Mouse (Mus musculus) forebrain, embryonic 10.5 days (tissue): ENCODE data around the gene Atg101. TPM values are rescaled to one million over a fixed set of nuclear protein-coding genes. Genes with fewer than 3 reads are reported as not detected.

ENCODE experiments used
- DNase-seq: peaks from one replicate; pipeline ENCODE4 v3.0.0-alpha.2; 2017; ENCODE audit warnings: low spot score; ENCODE audit errors: extremely low spot score
- H3K27ac ChIP-seq: fragments of 300-500 bp; sonication (generic); 2 replicates; pipeline ENCODE4 v1.5.1; 2016; ENCODE audit warnings: mild to moderate bottlenecking
- H3K27me3 ChIP-seq: fragments of 300-500 bp; sonication (generic); 2 replicates; pipeline ENCODE4 v1.6.1; 2016; ENCODE audit warnings: mild to moderate bottlenecking; ENCODE audit not compliant: poor library complexity, severe bottlenecking
- H3K36me3 ChIP-seq: fragments of 300-500 bp; sonication (generic); replicated peaks from 2 replicates; pipeline ENCODE4 v1.6.1; 2016; ENCODE audit warnings: mild to moderate bottlenecking, moderate library complexity
- H3K4me1 ChIP-seq: fragments of 300-500 bp; sonication (generic); 2 replicates; pipeline ENCODE4 v1.6.1; 2016
- H3K4me3 ChIP-seq: fragments of 300-500 bp; sonication (generic); 2 replicates; pipeline ENCODE4 v1.5.1; 2016; ENCODE audit warnings: mild to moderate bottlenecking, moderate library complexity
- H3K9me3 ChIP-seq: fragments of 300-500 bp; sonication (generic); 2 replicates; pipeline ENCODE4 v1.6.1; 2016; ENCODE audit warnings: mild to moderate bottlenecking, moderate library complexity
- WGBS: fragments of 180-500 bp; shearing (Covaris S2); methylation state at CpG from one replicate; pipeline ENCODE4 v1.1.7; 2016; 5-methylcytosine and 5-hydroxymethylcytosine counted together
- polyA plus RNA-seq: library from polyadenylated mRNA; unstranded; fragments of >200 nt; fragmentation: Nextera tagmentation; extraction: Ambion mirVana; gene quantifications from 2 replicates; pipeline ENCODE4 v1.2.1, GENCODE M21; 2016

Gene Atg101
- polyA plus RNA-seq = 77.2 and 77.8 TPM in 2 replicates

DNA sequence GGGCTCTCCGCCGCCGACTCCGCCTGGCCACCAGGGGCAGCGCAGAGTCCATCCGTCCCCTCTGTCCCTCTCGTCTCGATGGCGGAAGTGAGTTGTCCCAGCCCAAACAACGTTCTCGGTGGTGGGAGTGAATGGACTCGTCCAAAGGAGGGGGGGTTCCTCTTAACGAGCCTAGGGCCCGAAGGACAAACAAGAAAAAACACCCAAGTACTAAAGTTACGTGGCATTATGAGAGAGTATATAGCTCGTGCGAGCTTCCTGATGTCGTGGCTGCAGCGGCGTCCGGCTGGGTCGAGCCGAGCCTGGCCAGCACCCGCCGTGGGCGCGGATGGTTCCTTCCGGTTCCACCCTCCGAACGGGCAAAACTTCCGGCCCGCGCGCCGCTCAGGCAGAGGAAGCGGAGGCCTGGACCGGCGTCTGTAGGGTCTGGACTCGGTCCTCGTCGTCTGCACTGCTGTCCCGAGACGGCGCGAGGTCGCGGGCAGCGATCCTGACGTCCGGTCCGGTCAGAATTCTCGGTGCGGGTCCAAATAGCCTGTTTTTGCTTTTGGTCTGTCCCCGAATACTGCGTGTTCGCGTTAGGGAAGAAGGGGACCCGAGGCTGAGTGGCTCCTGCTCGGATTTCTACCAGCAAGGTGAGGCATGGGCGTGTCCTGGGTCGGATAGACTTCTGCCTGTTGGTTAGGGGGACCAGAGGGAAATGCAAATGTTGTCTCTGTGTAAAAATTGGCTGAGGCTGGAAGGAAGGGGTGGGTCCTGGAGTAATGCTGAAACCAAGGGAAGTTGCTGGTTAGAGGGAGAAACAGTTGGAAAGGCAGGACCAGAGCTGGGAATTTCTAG is at the start of gene Atg101:
Gene Atg101, plus strand, starts transcription at position 362 of the 840 bp plus-strand sequence.
- Histone ChIP-seq H3K9me3 (no peaks in the 10 kb centered on the region), H3K4me3 (peak within 1 kb of the TSS; percentile 83), H3K36me3 (peaks cover 30% of the 10 kb centered on the region), H3K4me1 (peaks cover 33% of the 10 kb centered on the region), H3K27me3 (no peaks in the 10 kb centered on the region), H3K27ac (peak within 1 kb of the TSS; percentile 95)
- DNase-seq = peak; percentile 93
- WGBS = under 1% methylated on average over 61 of the region's 61 CpGs

DNA sequence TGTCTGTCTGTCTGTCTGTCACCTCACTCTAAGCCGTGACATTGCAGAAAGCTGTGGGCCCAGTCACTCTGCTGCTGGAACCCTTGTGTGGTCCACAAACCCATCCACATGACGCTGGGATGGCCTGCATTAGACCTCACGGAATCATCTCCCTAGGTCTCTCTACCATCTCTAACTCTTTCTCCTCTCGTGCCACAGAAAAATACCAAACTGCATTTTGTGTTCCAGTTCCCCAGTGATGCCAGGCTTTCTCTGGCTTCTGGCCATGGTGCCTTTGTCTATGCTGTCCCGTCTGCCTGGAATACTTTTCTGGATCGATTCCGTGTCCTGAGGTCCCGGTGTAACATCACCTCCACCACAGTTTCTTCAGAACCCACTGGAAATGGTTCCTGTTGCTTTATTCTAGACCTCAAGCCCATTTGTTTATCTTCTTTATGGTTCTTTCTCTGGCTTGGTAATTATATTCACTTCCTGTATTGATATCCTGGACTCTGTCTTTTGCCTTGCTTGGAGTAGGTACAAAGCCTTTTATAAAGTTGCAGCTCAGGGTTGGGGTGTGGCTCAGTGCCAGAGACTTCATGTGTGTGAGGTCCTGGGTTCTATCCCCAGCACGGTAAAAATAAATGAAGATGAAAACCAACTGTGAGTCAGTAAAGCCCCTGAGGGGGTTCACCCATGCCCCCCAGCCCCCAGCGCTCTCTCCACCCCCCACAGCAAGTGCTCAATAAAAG is 49.3 kb upstream of the Atg101 start:
- Histone ChIP-seq H3K27me3 (peaks cover 57% of the 10 kb centered on the region), H3K27ac (peak overlapping the region; percentile 21; the same call in 1 of the 2 replicates)
- DNase-seq = no peak

DNA sequence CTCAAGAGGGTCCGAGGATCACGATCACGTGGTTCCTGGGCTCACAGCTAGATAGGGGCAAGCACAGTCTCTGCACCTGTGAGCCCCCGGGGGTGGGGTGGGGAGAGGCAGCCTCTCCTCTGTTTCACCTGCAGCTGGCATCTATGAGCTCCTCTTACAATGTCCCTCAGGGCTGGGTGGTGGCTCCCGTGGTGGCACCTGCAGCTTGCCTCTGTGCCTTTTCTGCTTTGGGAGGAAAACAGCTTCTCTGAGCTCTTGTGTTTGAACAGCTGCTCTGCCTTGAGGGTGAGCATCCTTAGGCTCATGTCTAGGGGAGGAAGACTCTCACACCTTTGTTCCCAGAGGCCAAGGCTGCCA is 48.8 kb upstream of the Atg101 start:
- 47% methylated on average over 5 of the region's 5 CpGs for WGBS
- H3K27ac ChIP-seq = peak overlapping the region; percentile 21; the same call in 1 of the 2 replicates
- no peak for DNase-seq
- peaks cover 8% of the 10 kb centered on the region; the same call in 1 of the 2 replicates for H3K9me3 ChIP-seq
- peaks cover 22% of the 10 kb centered on the region for H3K36me3 ChIP-seq
- no peak overlapping the region for H3K4me3 ChIP-seq
- peaks cover 57% of the 10 kb centered on the region for H3K27me3 ChIP-seq
- H3K4me1 ChIP-seq = peaks cover 57% of the 10 kb centered on the region

More for the DNA sequence above, 49.3 kb upstream of the Atg101 start:
- peaks cover 55% of the 10 kb centered on the region for H3K4me1 ChIP-seq
- peaks cover 8% of the 10 kb centered on the region; the same call in 1 of the 2 replicates for H3K9me3 ChIP-seq
- no peak overlapping the region for H3K4me3 ChIP-seq
- WGBS = 73% methylated on average over 10 of the region's 10 CpGs
- H3K36me3 ChIP-seq = peaks cover 28% of the 10 kb centered on the region

DNA sequence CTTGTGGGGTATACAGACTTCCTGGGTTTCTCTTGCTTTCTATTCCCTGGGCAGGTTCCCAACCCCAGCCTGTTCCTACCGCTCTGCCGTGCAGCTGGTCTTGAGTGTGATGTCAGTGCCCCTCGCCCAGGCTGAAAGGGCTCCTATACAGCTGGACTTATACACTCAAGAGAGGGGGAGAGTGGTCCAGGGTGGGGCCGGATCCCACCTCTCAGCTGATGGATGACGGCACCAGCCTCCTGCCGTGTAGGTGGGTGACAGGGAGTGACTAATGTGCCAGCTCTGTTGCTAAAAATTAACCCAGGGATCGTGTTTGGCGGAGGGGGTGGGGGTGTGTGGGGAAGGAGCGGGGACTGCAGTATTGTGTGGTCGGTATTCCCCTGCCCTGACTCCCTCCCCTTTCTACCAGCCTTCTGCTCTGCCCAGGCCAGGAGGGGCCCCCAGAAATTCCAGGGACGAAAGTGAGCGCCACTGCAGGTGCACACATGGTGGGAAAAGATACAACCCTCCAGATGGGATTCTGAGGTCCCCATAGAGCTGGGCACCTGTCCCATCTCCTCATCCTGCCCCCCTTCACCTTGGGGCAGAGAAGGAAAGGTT is 48.2 kb upstream of the Atg101 start:
- H3K4me1 ChIP-seq = peaks cover 60% of the 10 kb centered on the region
- peak overlapping the region; percentile 48 for H3K27ac ChIP-seq
- H3K9me3 ChIP-seq = peaks cover 6% of the 10 kb centered on the region; the same call in 1 of the 2 replicates
- H3K4me3 ChIP-seq = no peak overlapping the region
- no peak for DNase-seq
- peaks cover 17% of the 10 kb centered on the region for H3K36me3 ChIP-seq
- H3K27me3 ChIP-seq = peaks cover 55% of the 10 kb centered on the region
- WGBS = 51% methylated on average over 12 of the region's 12 CpGs

DNA sequence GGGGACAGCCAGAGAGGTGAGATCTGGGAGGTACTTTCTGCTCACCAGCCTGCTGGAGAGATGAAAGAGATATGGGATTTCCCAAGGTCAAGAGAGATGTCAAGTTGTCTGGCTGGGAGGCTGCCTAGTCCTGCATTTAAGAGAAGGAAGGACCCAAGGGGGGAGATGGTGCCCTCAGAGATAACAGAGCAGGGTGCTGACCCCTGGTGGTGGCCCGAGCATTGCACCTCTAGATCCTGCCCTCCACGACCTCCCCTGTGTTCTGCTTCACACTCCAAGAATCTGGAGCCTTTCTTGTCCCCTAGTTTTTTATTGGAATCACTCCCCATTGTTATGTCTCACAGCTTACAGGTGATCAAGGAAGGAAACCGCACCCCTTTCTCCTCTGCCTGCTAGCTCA is 47.2 kb upstream of the Atg101 start:
- Histone ChIP-seq H3K4me1 (peaks cover 62% of the 10 kb centered on the region), H3K36me3 (peaks cover 7% of the 10 kb centered on the region), H3K27me3 (peaks cover 51% of the 10 kb centered on the region), H3K9me3 (no peaks in the 10 kb centered on the region), H3K4me3 (no peak overlapping the region), H3K27ac (no peak overlapping the region)
- DNase-seq = peak; percentile 65
- 6% methylated on average over 3 of the region's 3 CpGs for WGBS

DNA sequence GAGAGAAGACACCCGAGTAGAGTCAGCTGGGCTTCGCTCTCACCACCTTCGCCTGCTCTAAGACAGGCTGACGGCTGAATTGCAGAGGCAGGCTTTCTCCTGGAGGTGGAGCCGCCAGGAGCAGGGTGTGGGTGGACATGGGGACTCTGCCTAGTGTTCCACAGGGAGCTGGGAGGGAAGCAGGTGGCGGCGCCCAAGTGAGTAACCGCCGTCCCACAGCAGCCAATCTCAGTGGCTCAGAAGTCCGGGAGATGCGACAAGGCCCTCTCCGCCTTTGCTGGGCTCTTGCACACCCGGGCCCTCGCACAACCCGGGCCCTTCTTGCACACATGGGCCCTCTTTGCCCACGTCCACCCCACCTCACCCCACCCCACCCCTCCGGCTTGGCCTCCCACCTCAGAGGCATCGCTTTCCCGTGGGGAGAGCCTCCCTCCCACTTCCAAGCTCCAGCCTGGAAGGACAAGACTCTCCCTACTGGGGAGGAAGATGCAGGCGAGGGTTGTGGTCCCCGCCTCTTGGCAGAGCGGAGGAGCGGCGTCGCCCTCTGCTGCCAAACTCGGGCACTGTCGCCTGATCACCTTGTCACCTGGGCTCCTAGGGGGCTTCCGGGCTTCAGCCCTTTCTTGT is 45.1 kb upstream of the Atg101 start:
- Histone ChIP-seq H3K4me3 (peak overlapping the region; percentile 48), H3K27me3 (peaks cover 42% of the 10 kb centered on the region), H3K27ac (peak overlapping the region; percentile 80), H3K9me3 (no peaks in the 10 kb centered on the region), H3K36me3 (no peaks in the 10 kb centered on the region), H3K4me1 (peaks cover 49% of the 10 kb centered on the region)
- 5% methylated on average over 28 of the region's 28 CpGs for WGBS
- DNase-seq = peak; percentile 72

DNA sequence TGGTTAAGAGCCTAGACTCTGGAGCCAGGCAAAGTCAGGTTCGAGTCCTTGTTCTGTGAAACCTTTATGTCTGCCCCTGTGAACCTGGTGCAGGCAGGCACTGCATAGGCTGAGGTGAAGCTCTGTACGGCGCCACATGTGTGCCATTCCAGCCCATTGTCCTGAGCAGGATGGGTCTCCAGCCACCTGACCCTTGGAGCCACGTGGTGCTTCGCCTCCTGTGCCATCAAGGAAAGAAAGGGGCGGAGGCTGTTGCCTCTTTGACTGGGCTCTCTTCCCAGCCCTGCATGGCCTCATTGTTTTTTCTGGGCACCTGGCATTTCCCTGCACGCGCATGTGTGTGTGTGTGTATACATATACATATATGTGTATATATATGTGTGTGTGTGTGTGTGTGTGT is 44.3 kb upstream of the Atg101 start:
- no peak for DNase-seq
- H3K4me1 ChIP-seq = peaks cover 48% of the 10 kb centered on the region
- WGBS = 65% methylated on average over 8 of the region's 8 CpGs
- H3K4me3 ChIP-seq = no peak overlapping the region
- H3K27ac ChIP-seq = no peak overlapping the region
- H3K36me3 ChIP-seq = no peaks in the 10 kb centered on the region
- H3K27me3 ChIP-seq = peaks cover 42% of the 10 kb centered on the region
- H3K9me3 ChIP-seq = no peaks in the 10 kb centered on the region

DNA sequence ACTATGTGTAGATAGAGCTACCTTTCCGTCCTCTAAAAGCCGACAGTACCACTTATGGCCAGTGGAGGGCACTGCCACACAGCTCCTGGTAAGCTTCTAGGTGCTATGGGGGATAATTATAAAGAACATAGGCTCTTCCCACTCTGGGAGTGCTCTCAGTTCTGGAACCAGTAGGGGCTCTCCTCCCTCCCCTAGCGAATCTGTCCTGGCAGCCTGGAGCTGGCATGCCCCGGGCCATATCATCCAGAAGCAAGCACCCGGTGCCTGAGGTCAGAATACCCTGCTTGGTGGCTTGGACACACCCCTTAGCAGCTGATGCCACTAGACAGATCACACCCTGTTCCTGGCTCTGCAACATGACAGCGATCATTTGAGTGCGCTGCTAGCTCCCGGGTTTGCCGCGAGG is 43.3 kb upstream of the Atg101 start:
- no peak overlapping the region for H3K27ac ChIP-seq
- no peaks in the 10 kb centered on the region for H3K9me3 ChIP-seq
- peaks cover 44% of the 10 kb centered on the region for H3K4me1 ChIP-seq
- H3K27me3 ChIP-seq = peaks cover 37% of the 10 kb centered on the region
- DNase-seq = peak; percentile 82
- 20% methylated on average over 10 of the region's 10 CpGs for WGBS
- H3K4me3 ChIP-seq = peak overlapping the region; percentile 7
- H3K36me3 ChIP-seq = no peaks in the 10 kb centered on the region

DNA sequence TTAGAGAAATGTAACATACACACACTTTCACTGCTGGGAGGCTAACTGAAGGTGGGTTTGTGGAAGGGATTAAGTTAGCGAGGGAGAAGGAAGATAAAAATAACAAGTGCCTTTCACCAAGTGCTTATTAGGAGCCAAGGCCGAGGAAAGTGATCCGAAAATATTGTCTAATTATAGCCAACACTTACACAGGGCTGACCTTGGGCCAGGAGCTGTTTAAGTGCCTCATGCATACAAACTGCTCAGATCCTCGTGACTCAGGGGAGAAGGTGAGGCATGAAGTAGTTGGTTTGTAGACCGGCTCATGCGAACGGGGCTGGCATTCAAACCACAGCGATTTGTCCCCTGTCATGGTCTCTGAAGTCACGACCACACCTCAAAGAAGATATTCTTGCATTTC is 42.8 kb upstream of the Atg101 start:
- H3K4me3 ChIP-seq = peak overlapping the region; percentile 7; the same call in 1 of the 2 replicates
- 69% methylated on average over 9 of the region's 9 CpGs for WGBS

DNA sequence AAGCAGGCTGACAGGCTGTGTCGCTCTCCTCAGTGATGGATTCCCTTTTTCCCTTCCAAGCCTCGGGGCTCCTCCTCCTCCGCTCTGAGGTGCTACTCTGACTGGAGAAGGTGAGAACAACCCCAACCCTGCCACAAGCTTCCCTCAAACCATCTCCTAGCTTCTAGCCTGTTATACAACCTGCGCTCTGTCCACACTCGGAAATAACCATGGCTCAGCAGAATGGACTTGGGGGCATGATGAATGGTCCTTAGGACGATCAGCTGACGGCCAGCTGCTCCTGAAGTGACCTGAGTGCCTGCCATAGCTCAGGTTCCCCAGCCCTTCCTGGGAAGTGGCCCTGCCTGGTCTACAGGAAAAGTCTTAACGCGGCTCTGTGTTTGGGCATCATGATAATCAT is 42.2 kb upstream of the Atg101 start:
- H3K4me1 ChIP-seq = peaks cover 46% of the 10 kb centered on the region
- 75% methylated on average over 9 of the region's 9 CpGs for WGBS
- H3K9me3 ChIP-seq = no peaks in the 10 kb centered on the region
- H3K27ac ChIP-seq = no peak overlapping the region
- no peaks in the 10 kb centered on the region for H3K36me3 ChIP-seq
- peaks cover 32% of the 10 kb centered on the region for H3K27me3 ChIP-seq
- DNase-seq = no peak
- H3K4me3 ChIP-seq = no peak overlapping the region

More for the DNA sequence above, 42.8 kb upstream of the Atg101 start:
- Histone ChIP-seq H3K4me1 (peaks cover 43% of the 10 kb centered on the region), H3K9me3 (no peaks in the 10 kb centered on the region), H3K36me3 (no peaks in the 10 kb centered on the region), H3K27me3 (peaks cover 32% of the 10 kb centered on the region), H3K27ac (no peak overlapping the region)
- DNase-seq = no peak

DNA sequence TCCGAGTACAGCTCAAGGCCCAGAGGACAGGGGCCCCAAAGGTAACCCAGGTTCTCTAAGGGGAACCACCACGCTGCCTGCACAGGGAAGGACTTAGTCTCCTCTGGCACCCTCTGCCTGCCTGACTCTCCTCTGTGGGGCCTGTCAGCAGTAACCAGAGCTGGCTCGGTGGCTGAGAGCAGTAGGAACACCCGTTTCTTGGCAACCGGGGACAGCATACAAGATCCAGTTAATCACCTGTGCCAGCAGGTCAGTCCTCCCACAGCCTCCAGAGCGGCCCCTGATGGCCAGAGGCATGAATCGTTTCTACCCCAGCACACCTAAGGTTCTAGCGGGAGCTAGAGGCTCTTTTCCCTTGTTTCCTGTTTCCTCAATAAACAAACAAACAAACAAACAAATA is 41.4 kb upstream of the Atg101 start:
- DNase-seq = no peak
- 16% methylated on average over 8 of the region's 8 CpGs for WGBS
- Histone ChIP-seq H3K27me3 (peaks cover 28% of the 10 kb centered on the region), H3K4me3 (no peak overlapping the region), H3K27ac (no peak overlapping the region), H3K36me3 (no peaks in the 10 kb centered on the region), H3K4me1 (peaks cover 53% of the 10 kb centered on the region), H3K9me3 (no peaks in the 10 kb centered on the region)

DNA sequence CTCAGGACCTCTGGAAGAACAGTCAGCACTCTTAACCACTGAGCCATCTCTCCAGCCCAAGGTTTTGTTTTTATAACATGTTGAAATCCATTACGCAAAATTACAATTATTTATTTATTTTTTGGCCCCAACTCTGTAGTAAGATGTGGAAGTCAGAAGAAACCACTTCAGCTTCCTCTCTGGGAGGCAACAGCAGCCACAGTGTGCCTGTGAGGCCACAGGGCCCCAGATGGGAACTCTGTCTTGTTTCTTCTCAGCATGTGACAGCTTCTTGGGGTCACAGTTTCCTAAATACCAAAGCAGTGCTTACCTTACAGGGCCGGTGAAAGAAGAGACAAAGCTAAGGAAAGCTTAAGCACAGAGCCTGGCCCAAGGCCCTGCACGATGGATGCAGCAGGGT is 40.1 kb upstream of the Atg101 start:
- no peaks in the 10 kb centered on the region for H3K36me3 ChIP-seq
- H3K4me1 ChIP-seq = peaks cover 53% of the 10 kb centered on the region
- no peaks in the 10 kb centered on the region for H3K9me3 ChIP-seq
- DNase-seq = no peak
- WGBS = 75% methylated on average over 3 of the region's 3 CpGs
- no peak overlapping the region for H3K27ac ChIP-seq
- peaks cover 20% of the 10 kb centered on the region; the same call in 1 of the 2 replicates for H3K27me3 ChIP-seq
- H3K4me3 ChIP-seq = no peak overlapping the region
